Mouse (Mus musculus) erythroblast, embryonic 14.5 days (primary cell): ENCODE results near the gene Zswim3.

Experiments used
- GATA1 ChIP-seq: IDR thresholded peaks from 2 replicates; pipeline ENCODE4 v1.6.1; 2012; ENCODE audit warnings: low read length, inconsistent platforms, mixed read lengths
- TAL1 ChIP-seq: IDR thresholded peaks from 3 replicates; pipeline ENCODE4 v1.6.1; 2012; ENCODE audit warnings: low read length, inconsistent platforms, mixed read lengths

GRCm38 (mm10) chr2:164769258-164770037 is 35.5 kb upstream of the Zswim3 start, which contains the start of gene Ube2c:
- TF ChIP-seq GATA1: no peak
- TF ChIP-seq TAL1: no peak
